Mouse (Mus musculus): ENCODE results near the gene Lyrm7.

- TF ChIP-seq CTCF (IDR thresholded peaks at IDR 0.05; ENCODE audit: borderline replicate concordance, control insufficient read depth, extremely low read depth, insufficient read depth, low read length, poor library complexity) (no peak), POLR2A (IDR thresholded peaks at IDR 0.05; ENCODE audit: control insufficient read depth, extremely low read depth, insufficient read depth, low read length, poor library complexity) (no peak)
These were observed 8.6 kb upstream of the Lyrm7 start for GRCm38 (mm10) chr11:54869318-54869717.
